Mouse (Mus musculus) gonadal fat pad, adult 2 months (tissue): ENCODE measurements around the gene Adgrg1. TPM values are rescaled to one million over a fixed set of nuclear protein-coding genes. Genes with fewer than 3 reads are reported as not detected.

Experiments used
- DNase-seq: peaks from one replicate; pipeline ENCODE4 v3.0.0-alpha.2; 2012; ENCODE audit warnings: low read depth
- polyA plus RNA-seq: library from polyadenylated mRNA; depleted of rRNA; stranded (reverse); fragments of >200 nt; gene quantifications from 2 replicates; pipeline ENCODE4 v1.2.3, GENCODE M21; 2012; rRNA removed

The Adgrg1 gene
- polyA plus RNA-seq, 1 experiment = 326 TPM

DNA sequence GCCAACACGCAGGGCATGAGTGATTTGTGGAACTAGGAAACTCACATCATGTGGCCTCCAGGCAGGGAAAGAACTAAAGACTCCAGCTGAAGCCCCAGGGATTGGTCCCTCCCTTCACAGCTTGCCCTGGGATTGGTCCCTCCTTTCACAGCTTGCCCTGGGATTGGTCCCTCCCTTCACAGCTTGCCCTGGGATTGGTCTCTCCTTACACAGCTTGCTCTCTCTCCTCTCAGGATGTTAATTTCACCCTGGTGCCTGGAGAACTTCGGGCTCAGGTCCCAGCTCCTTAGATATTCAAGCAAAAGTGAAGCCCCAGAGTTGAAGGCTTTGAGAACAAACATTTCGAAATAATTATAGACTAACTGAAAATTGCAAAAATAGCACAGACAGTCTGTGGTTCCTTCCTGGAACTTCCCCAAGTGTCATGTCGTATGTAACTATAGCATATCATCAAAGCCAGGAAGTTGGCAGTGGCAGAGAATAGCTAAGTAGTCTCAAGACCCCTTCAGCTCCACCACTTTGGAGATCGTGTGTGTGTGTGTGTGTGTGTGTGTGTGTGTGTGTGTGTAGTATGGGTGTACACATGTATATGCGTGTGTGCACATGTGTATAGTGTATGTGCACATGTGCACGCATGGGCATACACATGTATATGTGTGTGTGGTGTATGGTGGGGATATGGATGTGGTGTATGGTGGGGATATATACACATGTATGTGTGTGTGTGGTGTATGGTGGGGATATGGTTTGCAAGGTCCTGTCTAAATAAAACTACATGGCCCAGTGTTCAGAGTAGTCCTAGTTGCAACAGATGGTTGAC is 62.8 kb downstream of the Adgrg1 start:
- no peak for DNase-seq

DNA sequence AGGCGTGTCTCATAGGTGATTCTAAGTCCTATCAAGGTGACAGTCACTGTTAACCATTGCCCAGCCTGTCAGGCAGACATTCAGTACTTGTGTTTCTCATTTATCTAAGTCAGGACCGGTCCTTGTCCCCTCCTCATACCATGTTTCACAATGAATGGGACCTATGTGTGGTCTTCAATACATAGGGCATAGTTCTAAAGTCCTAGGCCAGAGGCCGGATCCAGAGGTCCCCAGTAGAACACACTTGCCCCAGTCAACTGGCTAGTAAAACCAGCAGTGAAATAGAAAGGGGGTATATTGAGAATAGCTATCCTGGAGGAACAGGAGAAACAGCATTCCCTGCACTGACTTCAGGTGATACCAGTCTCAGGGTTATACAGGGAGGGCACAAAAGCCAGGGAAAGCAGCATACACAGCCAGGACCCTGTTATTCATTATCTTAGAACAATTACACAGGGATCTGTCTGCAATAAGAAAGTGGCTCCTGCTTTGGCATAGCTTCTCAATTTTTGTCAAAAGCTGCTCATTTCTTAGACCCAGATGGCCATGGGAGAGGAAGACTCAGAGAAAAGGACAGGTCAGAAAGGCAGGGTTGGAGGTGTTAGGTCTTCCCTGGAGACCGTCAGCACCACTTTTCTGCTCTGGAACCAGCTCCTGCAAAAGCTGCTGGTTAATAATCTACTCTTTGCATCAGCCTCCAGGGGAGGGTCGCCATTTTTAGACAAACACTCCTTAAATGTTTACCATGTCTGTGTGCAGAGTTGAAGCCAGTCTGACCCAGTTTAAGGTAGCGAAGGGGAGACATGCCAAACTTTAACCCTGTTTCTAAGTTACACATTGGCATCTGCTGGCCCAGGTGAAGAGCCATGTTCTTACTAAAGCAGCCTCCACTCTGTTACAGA is 67.6 kb downstream of the Adgrg1 start:
- no peak for DNase-seq

DNA sequence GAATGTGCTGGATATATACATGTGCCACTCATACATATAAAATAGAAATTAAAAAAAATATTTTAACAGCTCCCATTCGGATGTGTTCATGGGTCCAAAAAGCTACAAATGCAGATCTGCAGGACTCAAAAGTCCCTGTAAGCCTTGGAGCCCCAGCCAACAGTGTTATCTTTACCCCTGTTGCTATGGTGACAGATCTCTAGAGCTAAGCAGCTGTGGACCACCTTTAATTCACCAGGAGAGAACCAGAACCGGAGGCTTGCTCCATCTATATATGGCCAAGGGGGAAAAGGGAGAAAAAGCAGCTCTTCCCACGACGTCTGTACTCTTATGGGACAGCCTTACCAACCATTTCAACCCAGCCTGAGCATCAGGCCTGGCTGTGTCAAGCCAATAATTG is 70.3 kb downstream of the Adgrg1 start:
- DNase-seq = no peak

DNA sequence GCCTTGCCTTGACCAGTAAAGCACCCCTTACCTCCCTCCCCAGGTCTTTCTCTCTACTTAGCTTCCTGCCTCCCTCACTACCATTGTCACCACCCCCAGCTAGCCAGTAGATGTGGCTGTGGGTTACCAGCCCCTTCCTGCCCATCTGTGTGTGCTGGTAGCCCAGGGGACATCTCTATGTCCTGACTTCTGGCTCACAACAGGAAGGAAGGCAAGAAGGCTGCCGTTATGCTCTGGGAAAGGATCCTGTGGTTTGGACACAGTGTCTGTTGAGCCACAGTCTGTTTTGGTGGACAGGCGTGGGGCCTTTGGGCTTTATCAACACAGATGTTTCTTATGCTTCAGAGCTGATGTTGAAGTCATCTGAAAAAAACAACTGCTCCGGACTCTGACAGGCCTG is 72.4 kb downstream of the Adgrg1 start:
- DNase-seq = no peak

DNA sequence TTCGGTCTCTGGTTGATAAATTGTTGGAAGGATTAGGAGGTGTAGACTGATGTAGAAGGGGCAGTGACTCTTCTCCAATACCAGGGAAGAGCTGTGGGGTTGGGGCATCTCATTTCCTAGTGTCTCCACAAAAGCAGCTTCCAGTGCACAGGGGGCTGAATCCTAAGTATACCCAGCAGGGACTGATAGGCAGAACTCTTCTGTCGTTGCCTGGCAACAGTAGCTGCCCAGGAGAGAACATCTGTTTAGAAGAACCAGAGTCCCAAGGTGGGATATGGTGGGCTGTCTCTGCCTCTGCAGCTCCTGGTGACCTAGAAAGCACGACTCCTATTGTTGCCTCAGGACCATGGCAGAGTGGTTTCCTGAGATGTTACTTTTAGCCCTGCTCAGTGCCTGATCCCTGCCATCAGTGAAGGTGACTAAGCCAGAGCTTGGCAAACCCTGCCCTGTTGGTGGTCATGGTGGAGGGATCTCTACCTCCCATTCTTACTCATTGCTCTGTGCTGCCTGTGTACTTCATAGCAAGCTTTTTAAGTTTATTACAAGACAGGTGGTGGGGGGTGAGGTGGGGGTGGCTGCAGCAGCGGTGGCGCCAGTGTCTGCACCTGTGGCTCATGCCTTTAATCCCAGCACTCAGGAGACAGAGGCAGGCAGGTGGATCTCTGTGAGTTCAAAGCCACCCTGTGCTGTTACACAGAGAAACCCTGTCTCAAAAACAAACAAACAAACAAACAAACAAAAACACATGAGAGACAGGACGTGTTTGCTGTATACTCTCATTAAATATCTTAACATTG is 73.5 kb downstream of the Adgrg1 start:
- no peak for DNase-seq

DNA sequence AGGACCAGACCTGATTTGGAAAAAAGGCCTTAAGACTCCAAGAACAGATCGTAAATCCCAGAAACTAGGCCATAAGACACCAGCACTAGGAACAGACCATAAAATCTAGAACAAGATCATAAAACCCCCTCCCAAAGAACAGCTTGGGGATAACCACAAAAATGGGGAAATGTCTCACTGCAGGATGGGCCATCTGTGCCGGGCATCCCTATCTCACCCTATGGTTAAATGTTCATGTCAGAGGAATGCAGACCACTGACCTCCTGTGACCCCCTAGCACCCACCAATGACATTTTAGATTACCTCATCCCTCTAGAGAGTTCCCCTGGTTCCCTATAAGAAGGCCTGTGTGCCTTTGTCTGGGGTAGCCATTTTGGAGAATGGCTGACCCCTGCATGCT is 75.1 kb downstream of the Adgrg1 start:
- no peak for DNase-seq

DNA sequence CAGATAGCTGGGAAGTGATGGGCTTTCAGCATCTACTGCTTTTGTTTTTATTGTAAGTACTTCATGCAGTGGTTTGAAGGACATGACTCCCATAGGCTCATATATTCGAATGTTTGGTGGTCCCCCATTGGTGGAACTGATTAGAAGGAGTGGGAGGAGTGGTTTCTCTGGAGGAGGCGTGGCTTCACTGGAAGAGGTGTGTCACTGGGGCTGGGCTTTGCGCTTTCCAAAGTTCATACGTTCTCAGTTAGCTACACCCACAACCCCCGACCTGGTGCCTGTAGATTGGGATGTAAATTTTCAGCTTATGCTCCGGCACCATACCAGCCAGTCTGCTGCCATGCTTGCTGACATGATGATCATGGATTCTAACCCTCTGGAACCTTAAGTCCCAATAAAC is 79.9 kb downstream of the Adgrg1 start:
- DNase-seq = no peak

DNA sequence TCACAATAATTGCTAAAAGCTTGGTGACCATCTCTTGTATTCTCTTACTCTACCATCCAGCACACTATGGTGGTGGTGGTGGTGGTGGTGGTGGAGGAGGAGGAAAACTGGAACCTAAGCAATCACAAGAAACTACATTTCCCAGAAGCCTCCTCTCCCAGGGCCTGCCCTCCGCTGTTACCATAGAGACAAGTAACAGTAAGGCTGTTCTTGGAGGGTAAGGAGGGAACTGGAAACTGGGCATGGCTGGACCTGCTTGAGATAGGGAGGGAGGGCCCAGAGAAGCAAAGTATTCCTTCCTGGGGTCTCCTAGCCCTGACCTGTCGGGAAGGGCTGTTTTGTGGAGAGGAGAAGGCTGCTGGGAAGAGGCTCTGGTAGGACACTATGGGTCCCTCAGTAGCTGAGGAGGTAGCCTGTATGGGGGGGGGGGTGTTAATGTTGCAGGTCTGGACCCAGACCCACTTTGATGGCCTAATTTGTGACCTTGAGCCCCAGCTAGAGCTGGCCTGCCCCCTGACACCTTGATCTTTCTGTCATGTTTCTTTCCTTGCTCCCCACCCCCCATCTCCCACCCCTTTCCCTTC is 80.5 kb downstream of the Adgrg1 start, which contains the start of gene Drc7:
Drc7 (plus strand) TSS at position 177 of the 584 bp plus-strand sequence.
- no peak for DNase-seq

DNA sequence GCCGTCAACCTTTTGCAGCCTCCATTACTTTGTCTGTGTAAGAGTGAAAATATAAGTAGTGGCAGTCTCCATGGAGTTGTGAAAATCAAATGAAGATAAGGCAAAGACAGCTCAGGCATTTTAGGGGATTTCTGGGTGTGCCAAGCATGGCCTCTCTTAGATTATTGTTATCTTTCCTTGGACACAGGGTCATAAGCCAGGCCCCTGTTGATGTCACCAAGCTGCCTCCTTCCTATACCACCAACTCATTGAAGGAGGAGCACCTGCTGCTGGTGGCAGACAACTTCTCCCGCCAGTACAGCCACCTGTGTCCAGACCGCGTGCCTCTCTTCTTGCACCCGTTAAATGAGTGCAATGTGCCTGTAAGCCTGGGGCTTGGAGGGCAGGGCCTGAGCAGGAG is 81.9 kb downstream of the Adgrg1 start:
- DNase-seq = no peak

DNA sequence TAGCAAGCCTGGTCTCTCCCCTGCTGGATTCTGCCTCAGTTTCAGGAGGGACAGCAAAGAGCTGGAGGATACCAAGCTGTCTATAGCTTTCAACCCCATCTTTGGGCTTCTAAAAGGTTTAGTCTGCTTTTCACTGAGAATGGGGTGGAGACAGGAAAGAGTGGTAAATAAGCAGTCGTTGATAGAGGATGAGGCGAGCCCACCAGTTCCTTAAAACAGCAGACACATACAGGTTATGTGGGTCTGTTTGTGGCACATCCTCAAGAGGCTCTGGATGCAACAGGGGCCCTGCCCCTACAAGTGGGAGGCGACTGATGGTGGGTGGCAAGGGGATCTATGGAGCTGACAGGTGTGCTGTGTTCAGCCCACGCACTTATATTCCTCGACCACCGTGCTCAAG is 84.1 kb downstream of the Adgrg1 start:
- no peak for DNase-seq

DNA sequence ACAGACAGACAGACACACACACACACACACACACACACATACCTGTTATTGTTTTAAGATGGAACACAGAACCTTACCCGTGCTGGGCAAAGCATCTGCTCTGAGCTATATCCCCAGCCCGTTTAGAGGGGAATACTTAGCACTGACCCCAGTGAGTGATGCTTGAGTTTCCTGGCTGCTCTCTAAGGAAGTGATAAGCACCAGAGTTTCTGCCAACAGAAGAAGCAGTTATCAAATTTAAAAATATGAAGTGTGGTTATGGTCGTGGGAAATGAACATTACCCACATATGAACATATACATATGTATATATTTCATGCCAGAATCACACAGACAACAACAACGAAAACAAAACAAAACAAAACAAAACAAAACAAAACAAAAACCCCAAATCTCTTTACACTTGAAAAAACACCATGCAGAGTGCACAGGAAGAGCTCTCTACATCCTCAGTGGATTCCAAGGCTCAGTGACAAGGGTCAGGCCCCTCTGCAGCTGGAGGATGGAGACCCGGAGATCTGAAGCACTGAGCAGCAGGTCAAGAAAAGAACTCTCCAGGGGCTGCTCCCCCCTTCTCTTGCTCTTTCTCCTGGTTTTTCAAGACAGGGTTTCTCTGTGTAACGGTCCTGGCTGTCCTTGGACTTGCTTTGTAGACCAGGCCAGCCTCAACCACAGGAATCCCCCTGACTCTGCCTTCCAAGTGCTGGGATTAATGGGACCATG is 85.4 kb downstream of the Adgrg1 start:
- DNase-seq = no peak

Other genes starting within 250 kb of the Adgrg1 start
- 1.1 and 2.6 TPM in 2 replicates for gene Ccl22, start 229.2 kb upstream of the Adgrg1 start, polyA plus RNA-seq
- 31.2 and 54.2 TPM in 2 replicates for gene Cx3cl1, start 202.7 kb upstream of the Adgrg1 start, polyA plus RNA-seq
- gene Ccl17, start 164.3 kb upstream of the Adgrg1 start, polyA plus RNA-seq = 2.7 and 4.1 TPM in 2 replicates
- gene Coq9, start 136.4 kb upstream of the Adgrg1 start, polyA plus RNA-seq = 129 and 131 TPM in 2 replicates
- gene Ciapin1, start 136.4 kb upstream of the Adgrg1 start, polyA plus RNA-seq = 18.2 and 26.9 TPM in 2 replicates
- gene Polr2c, start 117.3 kb upstream of the Adgrg1 start, polyA plus RNA-seq = 84.3 and 93.1 TPM in 2 replicates
- gene Dok4, start 98.4 kb upstream of the Adgrg1 start, polyA plus RNA-seq = 16.9 and 24.3 TPM in 2 replicates
- 11.0 and 12.1 TPM in 2 replicates for gene Ccdc102a, start 56.7 kb upstream of the Adgrg1 start, polyA plus RNA-seq
- gene Adgrg5, start 51.1 kb upstream of the Adgrg1 start, polyA plus RNA-seq = 1.0 and 1.7 TPM in 2 replicates
- gene Adgrg3, start 42.9 kb downstream of the Adgrg1 start, polyA plus RNA-seq = 5.5 TPM in 2 replicates
- gene Drc7, start 80.4 kb downstream of the Adgrg1 start, polyA plus RNA-seq = 1.7 and 3.5 TPM in 2 replicates
- 20.0 TPM in 2 replicates for gene Katnb1, start 106.4 kb downstream of the Adgrg1 start, polyA plus RNA-seq
- gene Kifc3, start 228.1 kb downstream of the Adgrg1 start, polyA plus RNA-seq = 34.9 and 39.4 TPM in 2 replicates